Mouse (Mus musculus) splenic B cell, adult 2 months (primary cell): ENCODE data around the gene Pdzd2.

ENCODE experiments used
- DNase-seq: peaks from one replicate; pipeline ENCODE4 v3.0.0-alpha.2; 2011; ENCODE audit warnings: low read depth, low spot score
- H3K27me3 ChIP-seq: 2 replicates; pipeline ENCODE4 v1.6.1; 2012; ENCODE audit warnings: mild to moderate bottlenecking, low read length, moderate library complexity, mixed read lengths; ENCODE audit not compliant: control insufficient read depth, poor library complexity, insufficient read depth, severe bottlenecking
- H3K36me3 ChIP-seq: 2 replicates; pipeline ENCODE4 v1.6.1; 2012; ENCODE audit warnings: mild to moderate bottlenecking, low read length, moderate library complexity, mixed read lengths; ENCODE audit not compliant: control insufficient read depth, poor library complexity, insufficient read depth, severe bottlenecking

The Pdzd2 gene

GRCm38 (mm10) chr15:12438691-12439090 is 301.0 kb downstream of the Pdzd2 start:
- Histone ChIP-seq H3K27me3 (no peaks in the 10 kb centered on the region), H3K36me3 (no peaks in the 10 kb centered on the region)
- DNase-seq, result no peak

- no peaks in the 10 kb centered on the region for H3K36me3 ChIP-seq
- DNase-seq, result no peak
- no peaks in the 10 kb centered on the region for H3K27me3 ChIP-seq
Measured at GRCm38 (mm10) chr15:12438081-12438480, 301.6 kb downstream of the Pdzd2 start.

- H3K36me3 ChIP-seq, result no peaks in the 10 kb centered on the region
- no peaks in the 10 kb centered on the region for H3K27me3 ChIP-seq
- no peak for DNase-seq
Measured at GRCm38 (mm10) chr15:12435910-12436309, 303.8 kb downstream of the Pdzd2 start.

GRCm38 (mm10) chr15:12433893-12434599 is 305.7 kb downstream of the Pdzd2 start:
- DNase-seq, result no peak
- no peaks in the 10 kb centered on the region for H3K27me3 ChIP-seq
- no peaks in the 10 kb centered on the region for H3K36me3 ChIP-seq

- DNase-seq, result no peak
- Histone ChIP-seq H3K27me3 (no peaks in the 10 kb centered on the region), H3K36me3 (no peaks in the 10 kb centered on the region)
Measured at GRCm38 (mm10) chr15:12432879-12433278, 306.8 kb downstream of the Pdzd2 start.

GRCm38 (mm10) chr15:12432320-12432719 is 307.4 kb downstream of the Pdzd2 start:
- H3K27me3 ChIP-seq, result no peaks in the 10 kb centered on the region
- DNase-seq, result no peak
- H3K36me3 ChIP-seq, result no peaks in the 10 kb centered on the region

GRCm38 (mm10) chr15:12431684-12432083 is 308.0 kb downstream of the Pdzd2 start:
- no peak for DNase-seq
- H3K36me3 ChIP-seq, result no peaks in the 10 kb centered on the region
- H3K27me3 ChIP-seq, result no peaks in the 10 kb centered on the region

- no peaks in the 10 kb centered on the region for H3K36me3 ChIP-seq
- no peaks in the 10 kb centered on the region for H3K27me3 ChIP-seq
- DNase-seq, result no peak
Measured at GRCm38 (mm10) chr15:12431188-12431587, 308.5 kb downstream of the Pdzd2 start.

GRCm38 (mm10) chr15:12430670-12431069 is 309.1 kb downstream of the Pdzd2 start:
- DNase-seq, result no peak
- no peaks in the 10 kb centered on the region for H3K36me3 ChIP-seq
- no peaks in the 10 kb centered on the region for H3K27me3 ChIP-seq

- no peaks in the 10 kb centered on the region for H3K36me3 ChIP-seq
- no peaks in the 10 kb centered on the region for H3K27me3 ChIP-seq
- no peak for DNase-seq
Measured at GRCm38 (mm10) chr15:12429572-12430431, 309.9 kb downstream of the Pdzd2 start.

- H3K27me3 ChIP-seq, result no peaks in the 10 kb centered on the region
- H3K36me3 ChIP-seq, result no peaks in the 10 kb centered on the region
- DNase-seq, result no peak
Measured at GRCm38 (mm10) chr15:12427818-12428217, 311.9 kb downstream of the Pdzd2 start.

- no peak for DNase-seq
- Histone ChIP-seq H3K36me3 (no peaks in the 10 kb centered on the region), H3K27me3 (no peaks in the 10 kb centered on the region)
Measured at GRCm38 (mm10) chr15:12426342-12426741, 313.4 kb downstream of the Pdzd2 start.

GRCm38 (mm10) chr15:12425049-12425627 is 314.6 kb downstream of the Pdzd2 start:
- no peak for DNase-seq
- H3K36me3 ChIP-seq, result no peaks in the 10 kb centered on the region

GRCm38 (mm10) chr15:12424187-12424586 is 315.5 kb downstream of the Pdzd2 start:
- peak; percentile 20 for DNase-seq
- Histone ChIP-seq H3K36me3 (no peaks in the 10 kb centered on the region), H3K27me3 (no peaks in the 10 kb centered on the region)

More at GRCm38 (mm10) chr15:12425049-12425627, 314.6 kb downstream of the Pdzd2 start:
- no peaks in the 10 kb centered on the region for H3K27me3 ChIP-seq

- DNase-seq, result peak; percentile 28
- H3K27me3 ChIP-seq, result no peaks in the 10 kb centered on the region
- no peaks in the 10 kb centered on the region for H3K36me3 ChIP-seq
Measured at GRCm38 (mm10) chr15:12420915-12421314, 318.8 kb downstream of the Pdzd2 start.
